Mouse (Mus musculus): ENCODE measurements around the gene Plekha1.

DNA sequence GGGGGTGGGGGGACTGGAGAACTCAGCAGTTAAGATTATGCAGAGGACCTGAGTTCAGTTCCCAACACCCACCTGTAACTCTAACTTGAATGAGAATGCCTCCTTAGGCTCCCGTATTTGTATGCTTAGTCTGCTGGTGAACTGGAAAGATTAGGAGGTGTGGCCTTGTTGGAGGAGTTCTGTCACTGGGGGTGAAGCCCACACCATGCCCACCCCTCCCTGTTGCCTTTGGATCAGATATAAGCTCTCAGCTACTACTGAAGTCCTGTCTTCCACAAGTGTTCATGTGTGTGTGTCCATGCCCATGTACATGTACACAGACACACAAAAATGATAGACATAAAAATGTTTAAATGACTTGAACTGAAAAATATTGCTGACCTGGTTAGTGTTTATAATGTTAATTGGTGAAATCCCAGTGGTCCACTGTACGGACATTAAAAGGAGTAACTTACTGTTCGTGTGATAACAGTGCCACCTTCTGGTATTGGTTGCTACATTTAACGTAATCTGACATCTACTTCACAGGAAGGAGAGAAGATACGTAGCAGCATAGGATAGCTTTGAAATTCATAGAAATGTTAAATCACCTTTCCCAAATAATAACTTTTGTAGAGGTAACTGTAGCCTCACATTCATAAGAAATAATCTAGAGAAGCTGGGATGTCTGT lies 49.3 kb downstream of the Plekha1 start:
- TF ChIP-seq CTCF (IDR thresholded peaks at IDR 0.05; ENCODE audit: insufficient read depth, low read depth, low read length) (no peak), POLR2A (IDR thresholded peaks at IDR 0.05; ENCODE audit: insufficient read depth, low read depth, low read length) (no peak)

Data from olfactory bulb, adult 2 months (tissue).